Mouse (Mus musculus): Measurements from ENCODE around the gene Sod3.

- no peak for TF ChIP-seq POLR2A (IDR thresholded peaks at IDR 0.05; ENCODE audit: control insufficient read depth, low read depth, low read length)
- no peak for TF ChIP-seq CTCF (IDR thresholded peaks at IDR 0.05; ENCODE audit: control insufficient read depth, insufficient read depth, insufficient replicate concordance, low read depth, low read length)
Observed at GRCm38 (mm10) chr5:52375847-52376246, 12.3 kb downstream of the Sod3 start.
